Mouse (Mus musculus) cortical plate, adult 2 months (tissue): Measurements from ENCODE around the gene Adgra1.

ENCODE experiments used
- CTCF ChIP-seq: fragments of 200-500 bp; IDR thresholded peaks from 2 replicates; pipeline ENCODE4 v1.5.1; 2011; ENCODE audit warnings: mild to moderate bottlenecking, control low read depth, low read length; ENCODE audit not compliant: insufficient read depth; ENCODE audit errors: extremely low read depth
- POLR2A ChIP-seq: fragments of 200-500 bp; IDR thresholded peaks from 2 replicates; pipeline ENCODE4 v1.6.1; 2011; ENCODE audit warnings: mild to moderate bottlenecking, low read length, control low read depth; ENCODE audit not compliant: insufficient read depth; ENCODE audit errors: extremely low read depth

- TF ChIP-seq CTCF, result no peak
- no peak for TF ChIP-seq POLR2A
Measured at GRCm38 (mm10) chr7:139835140-139836131, 1.5 kb downstream of the Adgra1 start.
